Mouse (Mus musculus) hindbrain, postnatal 0 days (tissue): Measurements from ENCODE around the gene Cd44. TPM values are rescaled to one million over a fixed set of nuclear protein-coding genes. Genes with fewer than 3 reads are reported as not detected.

Experiments used
- ATAC-seq: fragments of 200-750 bp; cut with Nextera tagmentation; 2 replicates; pipeline ENCODE4 v1.8.0; 2017; ENCODE audit warnings: mild to moderate bottlenecking, moderate TSS enrichment, moderate library complexity
- DNase-seq: peaks from one replicate; pipeline ENCODE4 v3.0.0-alpha.2; 2015; ENCODE audit warnings: low spot score
- H3K27ac ChIP-seq: fragments of 300-500 bp; sonication (generic); 2 replicates; pipeline ENCODE4 v1.5.1; 2014; ENCODE audit warnings: mild to moderate bottlenecking
- H3K27me3 ChIP-seq: fragments of 300-500 bp; sonication (generic); 2 replicates; pipeline ENCODE4 v1.6.1; 2014; ENCODE audit warnings: low read length, mixed read lengths; ENCODE audit not compliant: insufficient read depth
- H3K36me3 ChIP-seq: fragments of 300-500 bp; sonication (generic); 2 replicates; pipeline ENCODE4 v1.6.1; 2014; ENCODE audit warnings: low read length, mixed read lengths; ENCODE audit not compliant: insufficient read depth
- H3K4me1 ChIP-seq: fragments of 300-500 bp; sonication (generic); 2 replicates; pipeline ENCODE4 v1.6.1; 2014; ENCODE audit warnings: antibody characterized with exemption, low read length, mixed read lengths; ENCODE audit not compliant: insufficient read depth
- H3K4me2 ChIP-seq: fragments of 300-500 bp; sonication (generic); 2 replicates; pipeline ENCODE4 v1.6.1; 2014; ENCODE audit warnings: low read depth, mild to moderate bottlenecking, low read length, moderate library complexity, mixed read lengths
- H3K4me3 ChIP-seq: fragments of 300-500 bp; sonication (generic); 2 replicates; pipeline ENCODE4 v1.5.1; 2014; ENCODE audit warnings: low read length
- H3K9ac ChIP-seq: fragments of 300-500 bp; sonication (generic); replicated peaks from 2 replicates; pipeline ENCODE4 v1.6.1; 2014; ENCODE audit warnings: mild to moderate bottlenecking, low read length, moderate library complexity, mixed read lengths
- H3K9me3 ChIP-seq: fragments of 300-500 bp; sonication (generic); 2 replicates; pipeline ENCODE4 v1.6.1; 2016; ENCODE audit warnings: low read length, mixed read lengths
- CTCF ChIP-seq: IDR thresholded peaks from 2 replicates; pipeline ENCODE4 v1.5.1; 2016; ENCODE audit warnings: antibody characterized with exemption, control low read depth, low read depth
- WGBS: fragments of 180-500 bp; shearing (Covaris S2); extraction: QIAGEN DNeasy Blood & Tissue Kit; methylation state at CpG from one replicate; pipeline ENCODE4 v1.1.7; 2014; 5-methylcytosine and 5-hydroxymethylcytosine counted together
- polyA plus RNA-seq: library from polyadenylated mRNA; unstranded; fragments of >200 nt; fragmentation: Nextera tagmentation; extraction: Ambion mirVana; gene quantifications from 2 replicates; pipeline ENCODE4 v1.2.1, GENCODE M21; 2015
- total RNA-seq: library from RNA; depleted of rRNA; stranded (reverse); fragments of >200 nt; gene quantifications from 2 replicates; pipeline ENCODE4 v1.2.3, GENCODE M21; 2014

The Cd44 gene
- total and polyA plus RNA-seq, 2 experiments from 2014 or later = 5.2 to 7.0 TPM

GRCm38 (mm10) chr2:102853297-102853696 lies 48.2 kb downstream of the Cd44 start:
- H3K27me3 ChIP-seq = no peaks in the 10 kb centered on the region
- no peak for ATAC-seq
- no peaks in the 10 kb centered on the region for H3K4me1 ChIP-seq
- TF ChIP-seq CTCF = no peak
- H3K36me3 ChIP-seq = no peaks in the 10 kb centered on the region
- 96% methylated on average over 3 of the region's 3 CpGs for WGBS
- H3K4me2 ChIP-seq = no peak overlapping the region
- DNase-seq = no peak
- no peak overlapping the region for H3K27ac ChIP-seq
- H3K9me3 ChIP-seq = no peaks in the 10 kb centered on the region
- no peak overlapping the region for H3K4me3 ChIP-seq
- no peak overlapping the region for H3K9ac ChIP-seq

DNA sequence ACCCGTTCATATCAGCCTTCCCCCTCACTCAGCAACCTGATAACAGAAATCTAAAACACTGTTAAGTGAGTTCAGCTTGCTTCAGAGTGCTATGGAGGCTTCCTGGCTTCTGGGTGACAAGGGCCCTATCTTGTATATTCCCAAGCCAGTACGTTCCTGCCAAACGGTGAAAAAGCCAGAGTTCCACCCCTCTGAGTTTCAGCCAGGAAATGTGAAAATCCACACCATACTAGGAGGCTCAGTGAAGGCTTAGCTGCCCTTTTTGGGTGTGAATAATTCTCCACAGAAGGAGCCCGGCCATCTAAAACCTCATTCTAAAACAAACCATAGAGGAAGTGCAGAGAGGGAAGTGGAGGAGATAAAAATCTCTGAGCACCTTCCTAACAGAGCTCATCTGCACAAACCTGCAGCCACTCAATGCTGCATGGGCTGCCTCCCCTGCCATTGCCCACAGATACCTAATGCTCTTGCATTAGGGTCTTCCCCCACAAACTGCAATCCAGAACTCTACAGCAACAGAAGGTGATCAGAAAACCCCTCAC lies 49.5 kb downstream of the Cd44 start:
- Histone ChIP-seq H3K4me1 (no peaks in the 10 kb centered on the region), H3K27me3 (no peaks in the 10 kb centered on the region), H3K9ac (no peak overlapping the region), H3K9me3 (no peaks in the 10 kb centered on the region), H3K4me2 (no peak overlapping the region), H3K4me3 (no peak overlapping the region), H3K27ac (no peak overlapping the region), H3K36me3 (no peaks in the 10 kb centered on the region)
- 69% methylated on average over 4 of the region's 4 CpGs for WGBS
- no peak for TF ChIP-seq CTCF
- ATAC-seq (no peak), DNase-seq (no peak)

DNA sequence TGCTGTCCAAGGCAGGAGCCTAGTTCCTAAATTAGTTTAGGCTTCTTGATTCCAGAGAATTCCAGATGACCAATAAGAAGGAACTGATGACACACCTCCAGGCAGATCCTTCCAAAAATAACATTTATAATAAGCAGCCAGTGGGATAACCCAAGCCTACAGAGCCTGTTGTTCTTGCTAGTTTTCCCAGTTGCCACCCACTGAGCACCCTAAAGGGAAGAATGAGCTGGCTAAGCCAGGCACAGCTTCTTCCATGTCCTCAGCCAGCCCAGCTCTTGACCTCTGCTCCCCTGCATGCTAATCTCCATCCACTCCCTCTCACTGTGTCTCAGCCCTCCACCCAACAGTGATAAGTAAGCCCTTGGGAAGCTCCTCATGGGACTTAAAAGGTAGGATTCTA lies 51.4 kb downstream of the Cd44 start:
- no peak for TF ChIP-seq CTCF
- no peak overlapping the region for H3K4me2 ChIP-seq
- no peak overlapping the region for H3K9ac ChIP-seq
- no peaks in the 10 kb centered on the region for H3K9me3 ChIP-seq
- no peak overlapping the region for H3K4me3 ChIP-seq
- no peaks in the 10 kb centered on the region for H3K27me3 ChIP-seq
- H3K36me3 ChIP-seq = no peaks in the 10 kb centered on the region
- H3K27ac ChIP-seq = no peak overlapping the region
- H3K4me1 ChIP-seq = no peaks in the 10 kb centered on the region
- ATAC-seq = no peak
- DNase-seq = no peak

DNA sequence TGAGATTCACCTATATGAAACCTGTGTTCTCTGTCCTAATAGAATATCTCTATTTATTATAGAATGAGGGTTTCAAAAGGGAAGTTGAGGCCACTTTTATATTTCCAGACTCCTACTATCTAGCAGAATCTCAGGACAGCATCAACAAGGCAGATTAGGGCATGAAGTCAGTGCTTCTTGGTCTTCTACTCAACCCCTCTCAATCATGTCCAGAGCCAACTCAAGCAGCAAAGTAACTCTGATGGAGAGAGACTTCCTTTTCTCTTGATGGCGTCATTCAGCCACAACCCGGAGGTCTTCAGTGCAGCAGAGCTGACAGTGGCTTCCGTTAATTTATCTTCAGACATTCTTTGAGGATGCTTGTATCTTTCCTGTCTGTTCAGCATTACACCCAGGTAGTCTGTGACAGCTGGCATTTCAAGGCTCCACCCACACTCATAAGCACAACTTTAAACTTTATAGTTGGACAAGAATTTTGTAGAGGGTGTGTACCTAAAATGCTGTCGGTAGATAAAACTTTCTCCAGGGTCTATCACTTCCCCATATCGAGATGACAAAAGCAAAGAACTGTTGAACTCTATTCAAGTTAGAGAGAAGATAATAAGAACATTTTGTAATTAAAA lies 52.5 kb downstream of the Cd44 start:
- no peaks in the 10 kb centered on the region for H3K4me1 ChIP-seq
- WGBS = 94% methylated on average over 5 of the region's 5 CpGs
- H3K9me3 ChIP-seq = no peaks in the 10 kb centered on the region
- H3K9ac ChIP-seq = no peak overlapping the region
- ATAC-seq (no peak), DNase-seq (no peak)
- H3K27ac ChIP-seq = no peak overlapping the region
- no peaks in the 10 kb centered on the region for H3K27me3 ChIP-seq
- H3K4me2 ChIP-seq = no peak overlapping the region
- no peaks in the 10 kb centered on the region for H3K36me3 ChIP-seq
- no peak for TF ChIP-seq CTCF
- no peak overlapping the region for H3K4me3 ChIP-seq

DNA sequence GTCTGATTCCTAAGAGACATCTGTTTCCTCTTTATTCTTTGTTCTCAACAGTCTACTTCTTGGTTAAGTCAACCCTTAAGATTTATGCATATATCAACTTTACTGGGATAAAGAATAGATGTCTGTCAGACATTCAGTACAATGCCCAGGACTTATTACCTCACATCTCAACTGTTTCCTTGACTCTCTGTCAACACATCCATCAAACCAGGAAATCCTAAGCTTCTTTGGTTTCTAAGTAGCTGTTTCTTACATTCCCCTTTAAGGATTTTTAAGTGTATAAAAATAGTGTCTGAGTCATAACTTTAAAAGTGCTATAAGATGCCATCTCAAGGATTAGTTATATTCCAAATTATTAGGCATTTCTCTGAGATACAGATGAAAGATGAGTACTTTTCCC lies 60.2 kb downstream of the Cd44 start:
- ATAC-seq (no peak), DNase-seq (no peak)
- H3K36me3 ChIP-seq = no peaks in the 10 kb centered on the region
- H3K27ac ChIP-seq = no peak overlapping the region
- TF ChIP-seq CTCF = no peak
- no peak overlapping the region for H3K4me2 ChIP-seq
- no peak overlapping the region for H3K9ac ChIP-seq
- no peaks in the 10 kb centered on the region for H3K9me3 ChIP-seq
- H3K4me1 ChIP-seq = no peaks in the 10 kb centered on the region
- no peak overlapping the region for H3K4me3 ChIP-seq
- H3K27me3 ChIP-seq = no peaks in the 10 kb centered on the region

- ATAC-seq = no peak; the same call in 1 of the 2 replicates
- Histone ChIP-seq H3K27ac (no peak overlapping the region), H3K36me3 (no peaks in the 10 kb centered on the region), H3K9ac (no peak overlapping the region), H3K4me3 (no peak overlapping the region), H3K4me2 (no peak overlapping the region), H3K9me3 (no peaks in the 10 kb centered on the region), H3K4me1 (no peaks in the 10 kb centered on the region), H3K27me3 (no peaks in the 10 kb centered on the region)
- no peak for DNase-seq
- TF ChIP-seq CTCF = no peak
- 52% methylated on average over 7 of the region's 7 CpGs for WGBS
These were observed 63.3 kb downstream of the Cd44 start for GRCm38 (mm10) chr2:102838179-102838578.

GRCm38 (mm10) chr2:102831547-102831946 lies 69.9 kb downstream of the Cd44 start:
- no peaks in the 10 kb centered on the region for H3K4me1 ChIP-seq
- ATAC-seq (no peak), DNase-seq (no peak)
- H3K4me2 ChIP-seq = no peak overlapping the region
- H3K9ac ChIP-seq = no peak overlapping the region
- TF ChIP-seq CTCF = no peak
- no peaks in the 10 kb centered on the region for H3K9me3 ChIP-seq
- H3K36me3 ChIP-seq = no peaks in the 10 kb centered on the region
- H3K27ac ChIP-seq = no peak overlapping the region
- H3K4me3 ChIP-seq = no peak overlapping the region
- H3K27me3 ChIP-seq = no peaks in the 10 kb centered on the region
